Mouse (Mus musculus): Measurements from ENCODE around the gene Ccp110.

DNA sequence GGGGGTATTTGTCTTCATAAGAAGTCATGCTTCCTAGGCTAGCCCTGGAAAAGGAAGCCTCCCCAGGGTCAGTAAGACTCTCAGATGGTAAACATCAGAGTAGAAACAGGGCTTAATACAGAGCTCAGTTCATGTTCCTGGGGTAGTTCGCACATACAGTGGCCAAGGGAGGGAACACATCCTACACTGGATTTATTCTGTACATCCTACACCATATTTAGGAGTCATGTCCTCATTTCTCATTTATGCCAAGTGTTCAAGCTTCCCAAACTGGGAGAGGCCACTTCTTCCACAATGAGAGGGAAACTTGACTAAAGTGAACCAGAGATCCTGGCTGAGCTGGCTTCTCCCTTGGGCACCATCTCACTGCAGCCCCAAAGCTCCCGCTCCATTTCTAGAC is 44.6 kb upstream of the Ccp110 start:
- TF ChIP-seq CTCF (IDR thresholded peaks at IDR 0.05; ENCODE audit: control insufficient read depth, insufficient read depth, insufficient replicate concordance, low read depth, low read length) (no peak), POLR2A (IDR thresholded peaks at IDR 0.05; ENCODE audit: control insufficient read depth, low read depth, low read length) (no peak)

All from testis, adult 2 months (tissue).